Mouse (Mus musculus): ENCODE measurements around the gene Spock1. TPM values are rescaled to one million over a fixed set of nuclear protein-coding genes. Genes with fewer than 3 reads are reported as not detected.

The Spock1 gene
- total RNA-seq, 2 experiments from 2014 or later, result 269 to 303 TPM

GRCm38 (mm10) chr13:57870058-57870457 is 38.1 kb downstream of the Spock1 start:
- DNase-seq (ENCODE audit: low spot score in 2 of 2), result no peak
- intact Hi-C loops (cut with DNase I), result no loop called here

- no peak for DNase-seq (ENCODE audit: low spot score in 2 of 2)
- intact Hi-C loops (cut with DNase I), result no loop called here
These were observed 40.5 kb downstream of the Spock1 start for GRCm38 (mm10) chr13:57867586-57867985.

GRCm38 (mm10) chr13:57865029-57865428 is 43.1 kb downstream of the Spock1 start:
- intact Hi-C loops (cut with DNase I), result no loop called here
- DNase-seq (ENCODE audit: low spot score in 2 of 2), result no peak

- intact Hi-C loops (cut with DNase I), result no loop called here
These were observed 49.6 kb downstream of the Spock1 start for GRCm38 (mm10) chr13:57858491-57858890.

DNA sequence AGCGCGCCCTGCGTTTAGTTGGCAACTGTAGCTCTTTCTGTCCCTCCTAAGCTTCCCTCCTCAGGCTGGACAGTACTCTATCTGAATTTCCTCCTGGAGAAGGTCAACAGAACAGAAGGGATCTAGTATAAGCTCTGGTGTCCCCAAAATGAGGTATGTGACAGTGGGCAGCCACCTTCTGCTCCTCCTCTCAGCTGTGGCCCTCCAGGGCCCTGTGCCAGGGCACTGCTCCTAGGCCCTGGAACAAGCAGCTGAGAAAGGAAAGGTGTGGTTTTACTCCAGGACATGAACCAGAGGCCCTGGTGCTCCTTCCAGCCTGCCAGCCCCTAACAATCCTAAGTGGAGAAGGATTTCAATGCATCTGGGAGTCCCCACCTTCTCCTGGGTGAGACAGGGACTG is 51.1 kb downstream of the Spock1 start:
- intact Hi-C loops (cut with DNase I), result no loop called here

More at GRCm38 (mm10) chr13:57858491-57858890, 49.6 kb downstream of the Spock1 start:
- DNase-seq (ENCODE audit: low spot score in 2 of 2), result no peak

DNA sequence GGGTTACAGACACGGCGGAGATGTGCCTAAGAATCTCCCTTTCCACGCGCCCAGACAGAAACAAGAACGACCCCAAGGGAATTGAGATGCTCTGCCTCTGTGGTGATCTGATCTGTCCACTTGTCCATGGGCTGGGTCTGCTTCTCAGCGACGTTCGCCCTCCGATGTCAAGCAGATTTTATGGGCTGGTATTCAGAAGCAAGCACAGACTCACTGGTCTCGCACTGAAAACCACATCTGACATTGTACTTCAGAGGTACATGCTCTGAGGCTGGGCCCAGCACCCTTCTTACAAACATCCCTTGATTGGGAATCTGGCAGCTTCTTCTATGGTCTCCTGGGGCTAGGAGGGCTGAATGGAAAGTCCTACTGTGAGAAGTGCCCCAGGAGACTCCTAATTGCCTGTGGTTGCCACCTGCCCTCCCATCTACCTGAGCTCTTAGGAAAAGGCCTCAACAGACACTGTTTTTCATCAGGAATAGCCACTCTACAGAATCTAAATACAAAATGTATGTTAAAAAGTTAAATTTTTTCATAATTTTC is 51.8 kb downstream of the Spock1 start:
- no peak for DNase-seq (ENCODE audit: low spot score in 2 of 2)
- intact Hi-C loops (cut with DNase I), result no loop called here

More for the DNA sequence above, 51.1 kb downstream of the Spock1 start:
- DNase-seq (ENCODE audit: low spot score in 2 of 2), result no peak

DNA sequence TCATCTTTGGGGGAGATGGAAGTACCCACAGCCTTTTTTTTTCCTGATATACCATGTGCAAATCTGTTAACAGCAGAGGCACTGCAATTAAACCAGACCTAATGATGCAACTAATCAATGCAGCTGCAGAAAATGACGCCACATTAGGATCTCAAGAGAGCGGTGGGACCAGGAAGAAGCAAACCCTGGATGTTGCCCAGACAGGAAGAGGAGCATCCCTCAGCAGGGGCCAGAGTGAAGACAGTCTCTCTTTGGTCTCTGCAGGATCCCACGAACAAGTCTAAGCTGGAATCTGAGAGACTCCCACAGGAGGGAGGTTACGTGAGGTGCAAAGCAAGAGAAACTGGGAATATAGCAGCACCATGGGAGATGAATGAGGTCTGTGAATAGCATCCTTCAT is 52.4 kb downstream of the Spock1 start:
- intact Hi-C loops (cut with DNase I), result no loop called here
- DNase-seq (ENCODE audit: low spot score in 2 of 2), result no peak

GRCm38 (mm10) chr13:57854416-57854815 is 53.7 kb downstream of the Spock1 start:
- intact Hi-C loops (cut with DNase I), result no loop called here
- no peak for DNase-seq (ENCODE audit: low spot score in 2 of 2)

DNA sequence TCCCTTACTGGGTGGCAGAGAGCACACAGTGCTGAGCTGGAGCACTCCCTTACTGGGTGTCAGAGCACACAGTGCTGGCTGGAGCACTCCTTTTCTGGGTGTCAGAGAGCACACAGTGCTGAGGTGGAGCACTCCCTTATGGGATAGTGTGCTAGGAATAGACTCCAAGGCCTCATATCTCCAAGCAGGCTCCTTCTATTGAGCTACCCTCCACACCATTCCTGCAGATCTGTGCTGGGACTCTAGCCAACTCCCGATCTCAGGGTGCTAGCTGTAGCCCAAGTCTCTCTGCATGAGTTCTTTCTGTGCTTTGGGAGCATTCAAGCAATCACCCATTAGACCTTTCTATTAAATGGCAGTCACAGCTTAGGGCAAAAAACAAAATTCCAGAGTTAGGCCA is 54.5 kb downstream of the Spock1 start:
- no peak for DNase-seq (ENCODE audit: low spot score in 2 of 2)
- intact Hi-C loops (cut with DNase I), result no loop called here

DNA sequence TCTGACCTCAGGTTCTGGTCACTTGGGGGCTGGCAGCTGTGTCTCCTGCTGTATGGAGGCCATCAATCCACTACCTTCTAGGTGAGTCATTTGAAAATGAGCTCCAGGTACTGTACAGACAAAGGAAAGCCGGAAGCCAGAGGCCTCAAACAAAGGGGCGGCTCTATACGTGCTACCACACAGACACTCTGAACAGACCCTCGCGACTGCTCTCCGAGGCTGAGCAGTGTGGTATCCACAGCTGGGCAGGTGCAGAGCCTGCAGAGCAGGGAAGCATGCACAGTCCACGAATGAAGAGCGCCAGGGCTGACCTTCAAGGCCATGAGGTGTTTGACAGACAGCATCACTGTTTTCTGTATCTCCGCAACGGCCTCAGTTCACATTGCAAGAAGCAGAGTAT is 55.0 kb downstream of the Spock1 start:
- intact Hi-C loops (cut with DNase I), result no loop called here
- no peak for DNase-seq (ENCODE audit: low spot score in 2 of 2)

DNA sequence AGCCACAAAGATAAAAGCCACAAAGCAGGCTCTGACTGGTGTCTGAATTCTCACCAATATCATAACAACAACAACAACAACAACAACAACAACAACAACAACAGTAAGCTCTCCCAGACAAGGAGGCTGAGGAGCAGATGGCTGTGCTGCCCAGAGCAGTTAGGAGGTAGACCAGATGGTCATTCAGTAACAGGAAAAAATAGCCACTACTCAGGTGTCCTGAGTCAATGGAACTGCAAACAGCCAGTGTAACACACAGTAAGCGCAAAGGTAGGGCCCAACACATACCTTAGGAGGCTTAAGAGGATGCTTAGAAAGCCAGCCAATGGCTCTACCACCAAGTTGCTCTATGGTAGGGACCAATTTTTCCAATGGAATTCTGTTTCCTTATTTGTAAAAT is 59.2 kb downstream of the Spock1 start:
- DNase-seq (ENCODE audit: low spot score in 2 of 2), result no peak
- intact Hi-C loops (cut with DNase I), result no loop called here

- intact Hi-C loops (cut with DNase I), result no loop called here
- DNase-seq (ENCODE audit: low spot score in 2 of 2), result no peak
These were observed 61.0 kb downstream of the Spock1 start for GRCm38 (mm10) chr13:57847101-57847500.

DNA sequence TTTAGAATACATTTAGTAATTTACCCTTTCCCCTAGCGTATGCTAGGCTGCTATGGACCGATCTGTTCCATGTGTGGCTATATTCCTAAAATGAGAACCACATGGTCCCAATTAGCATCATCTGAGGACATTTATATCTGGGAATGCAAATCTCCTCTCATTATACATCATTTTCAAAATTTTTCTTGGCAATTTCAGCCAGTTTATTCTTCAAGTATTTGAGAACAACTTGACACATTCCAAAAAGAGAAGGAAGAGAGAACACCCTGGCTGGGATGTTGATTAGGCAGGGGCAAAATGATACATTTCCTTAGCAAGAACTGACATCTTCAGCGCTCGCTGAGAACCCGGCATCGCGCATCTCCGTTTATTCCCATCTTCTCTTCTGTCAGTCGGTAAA is 61.7 kb downstream of the Spock1 start:
- intact Hi-C loops (cut with DNase I), result no loop called here
- peak; percentile 34 to 35 for DNase-seq (ENCODE audit: low spot score in 2 of 2)

- DNase-seq (ENCODE audit: low spot score in 2 of 2), result no peak
- intact Hi-C loops (cut with DNase I), result no loop called here
These were observed 66.8 kb downstream of the Spock1 start for GRCm38 (mm10) chr13:57841141-57841848.

DNA sequence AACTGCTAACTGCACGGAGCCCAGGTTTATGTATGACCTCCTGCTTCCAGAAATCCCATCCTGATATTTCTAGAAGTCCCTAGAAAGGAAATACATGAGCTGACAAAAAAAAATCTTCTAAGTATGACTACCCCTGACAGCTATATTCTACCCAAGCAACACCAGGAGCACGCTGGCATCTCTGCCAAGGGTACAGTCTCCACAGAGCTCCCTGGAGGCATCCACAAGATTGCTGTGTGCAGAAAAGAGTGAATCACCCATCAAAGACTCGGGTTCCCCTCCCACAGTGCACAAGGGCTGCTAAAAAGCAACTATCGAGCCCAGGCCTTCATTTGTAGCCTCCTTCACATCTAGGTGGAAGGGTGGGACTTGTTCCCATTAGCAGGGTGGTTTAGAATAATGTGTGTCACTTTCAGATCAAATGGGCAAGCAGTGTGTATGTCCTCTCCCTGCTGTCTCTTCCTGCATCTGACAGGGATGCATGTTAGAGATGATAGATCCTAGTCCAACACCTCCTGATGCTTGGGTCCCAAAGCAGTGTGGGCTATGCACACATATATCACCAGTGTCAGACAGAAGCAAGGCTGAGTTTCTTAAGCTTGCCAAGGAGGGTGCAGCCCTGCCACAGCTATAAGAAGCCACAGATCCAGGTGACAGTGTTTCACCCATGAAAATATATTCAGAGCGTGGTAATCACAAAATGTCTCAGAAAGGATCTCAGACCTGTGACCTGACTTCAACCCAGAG is 70.3 kb downstream of the Spock1 start:
- intact Hi-C loops (cut with DNase I), result no loop called here
- peak; percentile 64 to 69 for DNase-seq (ENCODE audit: low spot score in 2 of 2)

- intact Hi-C loops (cut with DNase I), result no loop called here
- no peak for DNase-seq (ENCODE audit: low spot score in 2 of 2)
These were observed 76.6 kb downstream of the Spock1 start for GRCm38 (mm10) chr13:57831374-57832163.

- DNase-seq (ENCODE audit: low spot score in 2 of 2), result no peak
- intact Hi-C loops (cut with DNase I), result no loop called here
These were observed 77.2 kb downstream of the Spock1 start for GRCm38 (mm10) chr13:57830896-57831295.

GRCm38 (mm10) chr13:57830091-57830490 is 78.0 kb downstream of the Spock1 start:
- DNase-seq (ENCODE audit: low spot score in 2 of 2), result no peak
- intact Hi-C loops (cut with DNase I), result no loop called here

DNA sequence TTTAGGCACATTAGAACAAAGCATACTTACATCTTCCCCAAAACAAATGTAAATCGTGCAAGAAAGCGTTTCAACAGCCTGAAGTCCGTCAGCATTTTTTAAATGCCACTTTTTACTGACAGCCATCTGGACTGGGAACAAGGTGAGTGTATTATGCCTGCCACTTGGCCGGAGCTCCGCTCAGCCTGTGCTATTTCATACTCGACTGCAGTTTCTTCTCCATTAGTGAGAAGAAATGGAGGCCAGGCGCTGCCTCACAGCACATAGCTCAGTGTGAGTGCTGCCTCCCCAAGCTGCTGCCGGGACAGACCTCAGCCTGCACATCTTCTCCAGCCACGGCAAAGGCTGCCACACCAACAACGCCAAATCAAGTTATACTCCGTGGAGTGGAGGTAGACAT is 91.9 kb downstream of the Spock1 start:
- intact Hi-C loops (cut with DNase I), result no loop called here
- no peak for DNase-seq (ENCODE audit: low spot score in 2 of 2)

GRCm38 (mm10) chr13:57812643-57813042 is 95.5 kb downstream of the Spock1 start:
- intact Hi-C loops (cut with DNase I), result no loop called here
- DNase-seq (ENCODE audit: low spot score in 2 of 2), result no peak
